Mouse (Mus musculus): ENCODE results near the gene Tedc2. TPM values are rescaled to one million over a fixed set of nuclear protein-coding genes. Genes with fewer than 3 reads are reported as not detected.

Tedc2 gene
- 1 to 10 TPM; 3.0 to 3.2 TPM for total RNA-seq (2021)
- long read RNA-seq, experiment 1, transcript Tedc2-201 (10 exons, 2,166 nt): major isoform, 5 of 7 reads
- long read RNA-seq, experiment 1, partial matches to known transcripts: 0 of 7 reads
- long read RNA-seq, experiment 1, other reads (novel, unspliced or antisense): 1 of 7 reads
- long read RNA-seq, experiment 2, partial matches to known transcripts: 0 of 4 reads
- long read RNA-seq, experiment 2, other reads (novel, unspliced or antisense): 1 of 4 reads

DNA sequence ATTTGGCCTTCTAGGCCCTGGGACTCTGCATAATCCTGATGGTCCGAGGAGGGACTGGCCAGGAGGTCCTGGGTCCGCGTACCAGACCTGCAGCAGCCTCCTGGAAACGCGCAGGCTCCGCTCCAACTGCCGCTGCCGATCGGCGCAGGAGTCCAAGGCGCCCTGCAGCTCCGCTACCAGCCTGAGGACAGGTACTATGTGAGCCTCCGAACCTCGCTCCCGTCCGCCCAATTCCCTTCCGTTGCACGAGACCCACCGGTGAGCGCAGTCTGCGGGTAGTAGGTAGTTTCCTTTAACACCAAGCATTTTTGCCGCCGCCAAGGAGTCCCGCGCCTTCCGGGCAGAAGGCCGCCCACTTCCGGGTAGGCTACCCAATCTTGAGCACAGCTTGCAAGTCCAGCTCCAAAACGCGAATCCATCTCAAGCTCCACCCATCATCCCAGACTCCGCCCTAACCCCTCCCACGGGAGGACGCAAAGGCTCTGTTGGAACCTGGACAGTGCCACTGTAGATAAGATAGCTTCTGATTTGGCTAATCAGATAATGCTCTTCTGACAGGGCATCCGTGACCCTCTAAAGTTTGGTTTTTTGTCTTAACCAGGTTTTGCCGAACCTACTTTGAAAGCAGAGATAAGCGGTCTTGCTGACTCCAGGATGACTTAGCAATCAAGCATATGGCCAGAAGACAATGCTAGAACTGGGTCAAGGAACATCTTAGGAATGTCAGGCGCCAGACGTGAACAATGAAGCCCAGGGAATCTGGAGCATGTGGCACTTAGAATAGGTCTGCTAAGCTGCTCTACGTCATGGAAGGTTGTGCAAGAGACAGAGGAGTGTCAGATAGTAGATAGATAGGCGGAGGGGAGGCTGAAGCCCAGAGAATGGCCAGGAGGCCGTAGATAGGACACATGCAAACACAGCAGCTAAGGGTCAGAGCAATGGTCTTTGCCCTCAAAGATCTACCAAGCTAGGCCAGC is at the start of gene Tedc2:
TSS of gene Tedc2 (minus strand) at position 417 of the 977 bp plus-strand sequence.
- intact Hi-C loops (cut with DNase I): no loop called here
- peak; percentile 87 to 92 for DNase-seq

DNA sequence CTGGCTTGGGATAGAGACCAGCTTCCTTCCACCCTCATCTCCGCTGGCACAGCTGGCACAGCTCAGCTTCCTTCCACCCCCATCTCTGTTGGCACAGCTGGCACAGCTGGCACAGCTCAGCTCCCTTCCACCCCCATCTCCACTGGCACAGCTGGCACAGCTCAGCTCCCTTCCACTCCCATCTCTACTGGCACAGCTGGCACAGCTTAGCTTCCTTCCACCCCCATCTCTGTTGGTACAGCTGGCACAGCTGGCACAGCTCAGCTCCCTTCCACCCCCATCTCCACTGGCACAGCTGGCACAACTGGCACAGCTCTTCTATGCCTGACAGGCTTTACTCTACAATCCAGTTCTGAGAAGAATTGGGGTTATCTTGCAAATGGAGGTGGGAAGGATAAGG is 46.5 kb upstream of the Tedc2 start:
- no peak for DNase-seq
- intact Hi-C loops (cut with DNase I): no loop called here

DNA sequence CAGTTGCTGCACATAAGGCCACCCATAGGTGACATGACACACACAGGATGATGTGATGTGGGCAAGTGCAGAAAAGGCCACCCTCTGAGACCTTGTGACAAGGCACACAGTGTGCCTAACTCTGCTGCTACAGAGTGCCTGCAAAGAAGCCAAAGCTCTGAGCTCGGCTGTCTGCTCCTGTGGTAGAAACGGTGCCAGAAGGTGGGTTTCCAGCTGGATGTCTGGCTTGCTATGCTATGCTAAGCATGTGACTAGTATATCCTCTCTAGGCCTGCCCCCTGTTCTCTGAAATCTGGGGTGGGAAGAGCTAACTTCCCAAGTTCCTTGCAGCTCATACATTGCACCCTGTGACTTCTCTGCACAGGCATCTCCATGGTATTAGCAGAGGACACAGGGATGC is 44.1 kb upstream of the Tedc2 start:
- intact Hi-C loops (cut with DNase I): no loop called here
- DNase-seq: no peak

DNA sequence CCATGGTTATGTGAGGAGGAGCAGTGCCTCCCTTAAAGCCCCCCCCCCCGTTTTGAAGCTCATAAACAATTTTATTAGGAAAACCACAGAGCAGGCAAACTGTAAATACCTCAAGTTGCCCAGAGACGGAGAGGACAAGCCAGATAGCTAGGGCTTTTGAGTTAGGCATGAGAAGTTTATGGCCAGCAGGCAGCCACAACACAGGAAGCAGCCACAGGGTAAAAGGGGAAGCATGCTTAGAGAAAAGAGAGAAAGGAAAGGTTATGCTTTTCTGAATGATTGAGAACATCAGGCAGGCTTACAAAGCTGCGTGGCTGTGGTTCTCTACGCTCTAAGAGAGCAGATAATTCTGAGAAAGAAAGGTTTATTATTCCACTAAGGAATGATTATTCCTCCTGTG is 39.9 kb upstream of the Tedc2 start:
- intact Hi-C loops (cut with DNase I): no loop called here
- DNase-seq: no peak

DNA sequence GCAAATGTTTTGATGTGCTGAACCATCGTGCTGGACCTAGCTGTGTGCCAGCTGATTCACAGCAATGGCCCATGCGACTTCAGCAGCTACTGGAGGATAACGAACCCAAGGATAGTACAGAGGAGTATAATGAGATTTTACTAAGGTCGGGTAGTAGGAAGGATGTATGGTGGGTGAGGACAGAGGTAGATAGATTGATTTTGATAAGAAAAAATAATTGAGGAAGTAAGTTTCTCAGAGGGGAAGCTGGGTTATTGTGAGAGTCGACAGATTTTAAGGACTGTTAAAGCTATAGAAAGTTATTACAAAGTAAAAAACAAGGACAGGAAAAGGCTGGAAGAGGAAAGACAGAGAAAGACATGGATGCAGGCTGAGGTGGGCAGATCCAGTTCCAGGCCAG is 39.1 kb upstream of the Tedc2 start:
- intact Hi-C loops (cut with DNase I): no loop called here
- DNase-seq: no peak

DNA sequence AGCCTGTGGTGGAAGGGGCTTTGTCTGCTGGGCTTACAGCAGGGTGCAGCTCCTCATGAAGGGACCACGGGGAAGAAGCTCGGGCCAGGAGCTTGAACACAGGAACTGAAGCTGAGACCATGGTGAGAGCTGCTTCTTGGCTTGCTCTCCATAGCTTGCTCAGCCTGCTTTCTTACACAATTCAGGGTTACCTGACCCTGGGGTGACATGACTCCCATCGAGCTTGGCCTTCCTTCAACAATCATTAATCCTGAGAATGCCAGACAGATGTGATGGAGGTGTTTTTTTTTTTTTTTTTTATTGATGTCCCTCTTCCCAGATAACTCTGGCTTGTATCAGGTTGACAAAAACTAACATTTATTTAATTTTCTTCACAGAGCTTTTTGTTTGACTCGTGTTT is 38.3 kb upstream of the Tedc2 start:
- intact Hi-C loops (cut with DNase I): no loop called here

DNA sequence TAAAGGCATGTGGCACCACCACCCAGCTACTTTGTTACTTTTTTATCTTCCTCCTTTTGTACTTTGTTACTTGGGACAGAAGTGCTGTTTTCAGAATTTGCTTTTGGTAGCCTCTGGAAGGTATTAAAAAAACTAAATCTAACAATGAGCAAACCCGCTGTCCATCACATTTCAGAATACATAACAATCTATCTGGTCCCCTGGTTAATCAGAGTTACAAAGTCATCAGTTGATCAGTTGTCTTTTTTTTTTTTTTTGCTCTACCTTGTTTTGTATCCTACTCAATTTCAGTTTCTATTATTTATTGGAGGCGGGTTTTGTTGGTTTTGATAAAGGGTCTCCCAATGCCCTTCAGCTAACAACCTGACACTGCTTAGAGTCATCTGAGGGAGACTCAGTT is 31.7 kb upstream of the Tedc2 start:
- intact Hi-C loops (cut with DNase I): loop anchor here (5.0 kb wide), 2 partner anchors 45 to 80 kb away; partner anchors contain the start of genes Ntn3 and Tbc1d24
- DNase-seq: no peak

More for the DNA sequence above, 38.3 kb upstream of the Tedc2 start:
- DNase-seq: no peak

DNA sequence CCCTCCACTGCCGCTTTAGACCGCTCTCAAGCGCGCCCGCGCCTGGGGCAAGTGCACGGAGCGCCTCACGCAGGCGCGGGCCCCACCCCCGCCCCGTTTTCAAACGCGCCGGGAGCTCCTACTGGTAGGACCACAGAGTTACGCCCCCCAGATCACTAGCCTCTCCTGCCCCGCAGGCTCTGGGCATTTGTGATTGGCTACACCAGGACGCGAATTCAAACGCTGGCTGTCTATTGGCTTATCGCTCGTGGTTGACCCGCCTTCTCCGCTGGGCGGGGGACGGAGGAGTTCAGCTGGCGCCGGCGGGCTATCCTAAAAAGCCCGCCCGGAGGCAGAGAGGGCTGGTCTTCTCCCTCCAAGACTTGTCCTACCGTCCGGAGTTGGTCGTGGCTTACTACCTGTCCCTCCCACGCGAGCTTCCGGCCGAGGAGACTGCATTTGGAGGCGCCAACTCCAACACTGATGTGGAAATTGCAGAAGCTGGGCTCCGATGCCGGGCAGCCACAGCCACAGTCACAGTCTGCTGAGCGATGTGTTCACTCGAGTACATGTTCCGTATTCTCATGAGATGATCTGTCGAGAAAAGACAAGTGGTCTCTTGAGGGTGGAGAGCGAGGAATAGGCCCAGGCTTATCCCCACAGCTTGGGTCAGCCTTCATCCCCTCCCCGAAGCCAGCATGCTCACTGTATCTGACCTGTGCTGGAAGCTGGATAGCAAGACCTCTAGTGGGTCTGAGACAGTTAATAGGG is 30.8 kb upstream of the Tedc2 start, which contains the start of gene Ccnf:
TSS of gene Ccnf (minus strand) at position 165 of the 750 bp plus-strand sequence.
- intact Hi-C loops (cut with DNase I): loop anchor here (5.0 kb wide), 2 partner anchors 44 to 79 kb away; partner anchors contain the start of genes Ntn3 and Tbc1d24
- DNase-seq: peak; percentile 94 to 95

DNA sequence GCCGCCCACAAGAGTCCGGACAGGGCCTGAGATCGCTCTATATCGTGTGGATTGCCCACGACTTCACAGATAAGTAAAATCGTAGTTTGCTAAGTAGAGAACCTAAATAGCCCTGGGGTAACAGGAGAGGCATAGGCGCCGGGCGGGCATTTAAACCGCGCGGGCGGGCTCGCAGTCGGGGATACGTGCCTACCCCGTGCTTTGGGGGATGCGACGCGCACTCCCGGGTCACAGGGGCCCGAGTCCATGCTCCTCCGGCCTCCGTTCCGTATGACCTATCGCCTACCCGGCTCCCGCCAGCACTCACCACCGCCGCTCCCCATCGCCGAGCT is 30.3 kb upstream of the Tedc2 start:
- intact Hi-C loops (cut with DNase I): loop anchor here (5.0 kb wide), 2 partner anchors 44 to 79 kb away; partner anchors contain the start of genes Ntn3 and Tbc1d24
- DNase-seq: no peak

DNA sequence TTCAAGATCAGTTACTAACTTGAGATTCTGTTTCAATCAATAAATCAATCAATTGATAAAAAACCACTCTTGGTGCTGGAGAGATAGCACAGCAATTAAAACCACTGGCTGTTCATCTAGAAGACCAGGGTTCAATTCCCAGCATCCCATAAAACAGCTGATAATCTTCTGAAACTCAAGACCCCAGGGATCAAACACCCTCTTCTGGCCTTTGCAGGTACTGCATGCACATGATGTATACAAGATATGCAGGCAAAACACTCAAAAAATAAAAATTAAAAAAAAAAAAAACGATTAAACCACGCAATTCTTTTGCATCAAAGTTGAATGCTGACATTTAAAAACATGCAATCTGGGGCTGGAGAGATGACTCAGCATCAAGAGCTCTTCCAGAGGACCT is 28.0 kb upstream of the Tedc2 start:
- DNase-seq: no peak
- intact Hi-C loops (cut with DNase I): no loop called here

DNA sequence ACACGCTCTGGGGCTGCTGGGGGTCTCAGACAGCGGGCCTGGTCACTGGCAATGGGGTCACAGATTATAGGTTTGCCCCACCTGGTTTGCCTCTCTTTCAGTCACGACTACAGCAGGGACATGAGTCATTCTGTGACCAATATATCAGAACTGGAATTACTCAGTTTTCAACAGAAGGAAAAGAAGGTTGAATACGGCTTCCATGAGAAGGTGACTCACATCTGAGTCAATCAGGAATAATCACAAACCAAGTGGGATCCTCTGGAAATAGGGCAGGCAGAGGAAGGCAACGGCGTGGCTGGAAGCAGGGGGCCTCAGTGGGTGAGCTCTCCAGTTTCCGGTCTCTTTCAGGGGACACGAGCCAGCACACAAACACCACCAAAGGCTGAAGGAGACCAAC is 23.4 kb upstream of the Tedc2 start:
- intact Hi-C loops (cut with DNase I): loop anchor here (5.0 kb wide), 1 partner anchor 67 kb away; no protein-coding TSS in a partner anchor
- DNase-seq: no peak

DNA sequence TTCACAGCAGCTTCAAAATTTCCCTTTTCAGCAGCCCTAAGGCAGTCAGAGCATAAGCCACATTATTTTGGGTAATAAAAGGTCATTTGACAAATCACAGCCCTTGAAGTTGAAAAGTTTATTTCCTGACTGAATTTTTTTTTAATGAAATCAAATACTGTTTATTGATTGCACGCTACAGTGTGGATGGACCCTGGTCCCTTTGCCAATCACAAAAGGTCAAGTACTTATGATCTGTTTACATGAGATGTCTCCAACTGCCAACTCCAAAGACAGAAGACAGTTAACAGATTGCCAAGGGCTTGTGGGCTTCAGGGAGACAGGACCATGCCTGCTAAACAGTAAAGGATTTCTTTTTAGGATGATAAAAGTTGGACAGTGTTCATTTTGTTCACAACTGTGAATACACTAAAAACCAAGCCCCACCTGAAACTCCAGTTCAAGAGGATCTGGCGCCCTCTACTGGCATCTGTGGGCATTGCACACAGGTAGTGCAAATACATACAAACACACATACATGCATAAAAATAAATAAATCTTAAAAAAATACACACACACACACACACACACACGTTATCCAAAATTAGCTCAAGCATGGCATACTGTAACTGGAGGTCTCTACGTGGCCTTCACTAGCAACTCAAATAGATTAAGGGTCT is 22.8 kb upstream of the Tedc2 start:
- intact Hi-C loops (cut with DNase I): loop anchor here (5.0 kb wide), 1 partner anchor 66 kb away; no protein-coding TSS in a partner anchor
- DNase-seq: peak in 1 of 2 experiments; percentile 46

DNA sequence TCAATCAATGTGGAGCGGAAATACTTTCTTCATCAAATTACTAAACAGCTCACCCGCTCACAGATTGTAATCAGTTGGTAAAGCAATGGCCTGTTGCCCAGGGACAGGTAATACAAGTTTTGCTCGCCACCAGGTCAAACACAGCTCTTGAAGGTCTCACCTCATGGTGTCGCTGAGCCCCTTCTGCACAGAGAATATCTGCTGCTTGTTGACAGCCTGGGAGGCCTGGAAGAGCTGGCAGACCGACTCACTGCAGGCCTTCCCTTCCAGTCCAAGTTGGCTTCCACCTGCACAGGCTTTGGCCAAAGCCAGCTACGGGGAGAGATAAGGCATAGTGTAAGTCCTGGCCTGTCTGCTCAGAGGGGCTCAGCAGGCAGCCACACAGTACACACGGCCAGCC is 16.3 kb upstream of the Tedc2 start:
- peak; percentile 43 to 56 for DNase-seq
- intact Hi-C loops (cut with DNase I): loop anchor here (5.0 kb wide), 1 partner anchor 70 kb away; no protein-coding TSS in a partner anchor

DNA sequence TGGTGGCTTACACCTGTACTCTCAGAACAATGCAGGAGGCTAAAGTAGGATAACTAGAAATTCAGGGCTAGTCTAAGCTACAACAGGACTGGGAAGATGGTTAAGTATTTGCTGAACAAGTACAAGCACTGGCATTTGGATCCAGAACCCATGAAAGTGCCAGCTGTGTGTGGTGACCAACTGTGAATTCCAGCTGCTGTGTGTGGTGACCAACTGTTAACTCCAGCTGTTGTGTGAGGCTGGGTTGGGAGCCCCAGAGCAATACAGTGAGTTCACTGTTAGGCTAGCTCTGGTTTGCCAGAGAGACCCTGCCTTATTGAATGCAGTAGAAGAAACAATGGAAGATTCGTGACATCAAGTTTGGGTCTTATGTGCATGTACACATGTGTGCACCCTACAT is 15.8 kb upstream of the Tedc2 start:
- no peak for DNase-seq

DNA sequence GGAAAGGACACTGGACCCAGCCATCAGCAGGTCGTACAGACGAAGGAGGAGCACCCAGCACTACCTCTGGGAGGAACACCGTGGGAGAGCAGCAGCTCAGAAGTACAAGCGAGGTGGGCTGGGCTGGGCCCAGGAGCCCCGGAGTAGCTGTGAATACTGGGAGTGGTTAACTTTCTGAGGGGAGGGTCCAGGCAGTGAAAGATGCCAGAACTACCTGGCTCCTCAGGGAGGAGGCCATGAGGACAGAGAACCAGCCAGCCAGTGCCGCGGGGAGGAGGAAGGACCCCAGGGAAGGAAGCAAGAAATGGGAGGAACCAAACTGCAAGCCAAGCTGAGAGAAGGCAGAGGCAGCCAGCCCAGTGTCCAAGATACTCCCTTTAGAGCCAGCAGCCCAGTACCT is 7.3 kb upstream of the Tedc2 start:
- intact Hi-C loops (cut with DNase I): no loop called here
- DNase-seq: no peak

More for the DNA sequence above, 15.8 kb upstream of the Tedc2 start:
- intact Hi-C loops (cut with DNase I): loop anchor here (5.0 kb wide), 1 partner anchor 71 kb away; no protein-coding TSS in a partner anchor

DNA sequence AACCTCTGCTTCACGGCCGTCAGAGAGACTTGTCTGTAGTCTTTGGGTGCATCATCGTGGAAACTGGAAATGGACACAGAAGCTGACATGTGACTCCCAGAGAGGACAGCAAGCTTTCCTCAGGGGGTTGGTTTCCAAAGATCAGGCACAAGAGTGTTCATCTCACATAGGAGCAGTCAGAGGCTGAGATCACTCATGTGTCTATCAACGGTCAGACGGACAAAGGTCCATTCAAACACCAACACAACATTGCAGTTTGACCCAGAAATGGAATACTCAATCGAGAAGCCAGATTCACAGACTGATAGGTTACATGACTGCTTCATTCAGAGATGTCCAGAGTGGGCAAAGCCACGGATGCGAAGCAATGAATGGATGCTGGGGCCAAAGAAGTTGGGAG is 6.1 kb upstream of the Tedc2 start:
- DNase-seq: no peak
- intact Hi-C loops (cut with DNase I): no loop called here

DNA sequence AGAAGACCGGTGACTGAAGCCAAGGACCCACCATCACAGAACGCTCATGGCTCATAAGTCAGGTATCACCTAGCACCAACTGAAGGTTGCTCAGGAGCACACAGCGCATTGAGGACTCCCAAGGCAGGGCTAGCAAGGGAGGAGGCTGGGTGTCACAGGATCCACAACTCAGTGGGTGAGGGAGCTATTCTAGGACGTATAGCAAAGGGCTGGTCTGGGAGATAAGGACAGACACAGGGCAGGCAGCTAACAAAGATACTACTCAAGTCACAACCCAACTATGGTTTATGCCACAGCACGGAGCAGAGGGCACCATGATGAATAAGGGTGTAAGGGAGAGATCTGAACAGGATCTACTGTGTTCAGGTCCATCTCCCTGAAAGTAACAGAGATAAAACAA is 5.2 kb upstream of the Tedc2 start:
- intact Hi-C loops (cut with DNase I): no loop called here
- DNase-seq: no peak

DNA sequence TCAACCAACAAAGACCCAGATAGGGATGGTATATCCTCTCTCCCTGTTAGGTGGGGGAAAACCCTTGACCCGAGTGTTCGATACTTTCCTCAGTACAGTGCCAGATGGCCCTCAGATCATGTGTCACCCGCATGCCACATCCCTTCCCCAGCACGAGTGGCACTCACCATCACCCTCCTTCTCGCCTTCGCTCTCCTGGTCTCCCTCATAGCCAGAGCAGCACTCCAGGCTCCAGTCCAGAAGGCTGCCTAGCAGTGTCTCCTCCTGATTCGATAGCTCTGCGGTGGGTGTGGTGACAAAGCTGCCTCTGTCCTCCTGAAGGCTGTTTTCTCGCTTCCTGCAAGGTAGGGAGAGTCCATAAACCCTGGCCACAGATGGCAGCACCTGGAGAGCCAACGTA is 4.1 kb upstream of the Tedc2 start:
- intact Hi-C loops (cut with DNase I): no loop called here
- DNase-seq: no peak

DNA sequence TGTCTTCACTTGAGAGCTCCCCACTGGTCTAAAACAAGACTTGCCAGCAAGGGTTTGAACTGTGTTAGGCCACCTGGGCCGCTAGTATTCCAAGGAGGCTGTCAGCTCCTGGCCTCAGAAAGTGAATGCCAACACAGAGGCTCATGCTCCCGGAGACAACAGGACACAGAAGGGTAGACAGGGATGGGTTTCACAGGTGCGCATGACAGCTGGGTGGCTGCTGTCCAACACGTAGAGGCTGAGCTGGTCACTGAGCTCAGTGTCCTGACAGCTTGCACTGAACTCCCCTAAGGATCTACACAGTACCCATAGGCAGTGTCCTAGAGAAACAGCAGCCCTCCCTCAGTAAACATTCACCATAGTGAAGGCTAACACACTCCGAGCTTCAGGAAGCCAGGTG is 2.9 kb upstream of the Tedc2 start:
- intact Hi-C loops (cut with DNase I): no loop called here

DNA sequence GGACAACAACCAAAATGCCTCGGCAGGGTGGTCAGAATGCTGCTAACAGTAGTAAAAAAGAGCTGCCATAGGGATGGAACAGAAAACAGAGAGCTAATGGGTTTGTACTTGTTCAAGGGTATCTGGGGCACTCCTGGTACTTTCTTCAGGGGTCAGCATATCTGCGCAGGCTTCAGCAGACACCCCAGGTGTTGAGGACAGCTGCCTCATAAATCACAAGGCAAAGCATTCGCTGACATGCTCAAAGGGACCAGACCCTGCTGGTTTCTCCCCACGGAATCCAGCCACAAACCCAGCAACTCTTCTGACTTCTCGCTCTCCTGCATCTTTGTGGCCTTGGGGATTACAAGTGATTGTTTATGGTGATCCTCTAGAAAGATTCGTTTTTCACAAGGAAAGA is 2.0 kb upstream of the Tedc2 start:
- intact Hi-C loops (cut with DNase I): no loop called here
- DNase-seq: no peak

More for the DNA sequence above, 2.9 kb upstream of the Tedc2 start:
- no peak for DNase-seq
